Mouse (Mus musculus) kidney, adult 2 months (tissue): ENCODE data around the gene Klf13. TPM values are rescaled to one million over a fixed set of nuclear protein-coding genes. Genes with fewer than 3 reads are reported as not detected.

Experiments
- DNase-seq: peaks from one replicate; pipeline ENCODE4 v3.0.0; 2021
- H3K27ac ChIP-seq: fragments of 200-500 bp; 2 replicates; pipeline ENCODE4 v1.5.1; 2012; ENCODE audit warnings: low read depth, low read length, control low read depth, inconsistent platforms; ENCODE audit not compliant: insufficient read depth
- H3K27me3 ChIP-seq: fragments of 200-500 bp; replicated peaks from 2 replicates; pipeline ENCODE4 v1.6.1; 2012; ENCODE audit warnings: mild to moderate bottlenecking, moderate library complexity, low read length, inconsistent platforms; ENCODE audit not compliant: control insufficient read depth, insufficient read depth
- H3K36me3 ChIP-seq: fragments of 200-500 bp; 2 replicates; pipeline ENCODE4 v1.6.1; 2012; ENCODE audit warnings: mild to moderate bottlenecking, moderate library complexity, low read length, inconsistent platforms; ENCODE audit not compliant: control insufficient read depth, insufficient read depth
- H3K4me1 ChIP-seq: fragments of 200-500 bp; 2 replicates; pipeline ENCODE4 v1.6.1; 2011; ENCODE audit warnings: low read length; ENCODE audit not compliant: control insufficient read depth, insufficient read depth
- H3K4me3 ChIP-seq: fragments of 200-500 bp; 2 replicates; pipeline ENCODE4 v1.5.1; 2011; ENCODE audit warnings: mild to moderate bottlenecking, low read depth, low read length, control low read depth; ENCODE audit not compliant: insufficient read depth
- CTCF ChIP-seq: fragments of 200-500 bp; conservative IDR thresholded peaks from 2 replicates; pipeline ENCODE4 v1.5.1; 2011; ENCODE audit warnings: low read depth, mild to moderate bottlenecking, control low read depth, low read length, moderate library complexity, mixed read lengths; ENCODE audit not compliant: insufficient read depth, insufficient read length
- POLR2A ChIP-seq: fragments of 200-500 bp; IDR thresholded peaks from one replicate; pipeline ENCODE4 v1.6.1; 2011; ENCODE audit warnings: low read depth, low read length, control low read depth
- WGBS: fragments of 180-500 bp; shearing (Covaris S2); methylation state at CpG from one replicate; pipeline ENCODE4 v1.1.7; 2018; 5-methylcytosine and 5-hydroxymethylcytosine counted together
- polyA plus RNA-seq: library from polyadenylated mRNA; depleted of rRNA; stranded (reverse); fragments of >200 nt; gene quantifications from 2 replicates; pipeline ENCODE4 v1.2.3, GENCODE M21; 2012

The Klf13 gene
- polyA plus RNA-seq, 1 experiment: 31.2 TPM

DNA sequence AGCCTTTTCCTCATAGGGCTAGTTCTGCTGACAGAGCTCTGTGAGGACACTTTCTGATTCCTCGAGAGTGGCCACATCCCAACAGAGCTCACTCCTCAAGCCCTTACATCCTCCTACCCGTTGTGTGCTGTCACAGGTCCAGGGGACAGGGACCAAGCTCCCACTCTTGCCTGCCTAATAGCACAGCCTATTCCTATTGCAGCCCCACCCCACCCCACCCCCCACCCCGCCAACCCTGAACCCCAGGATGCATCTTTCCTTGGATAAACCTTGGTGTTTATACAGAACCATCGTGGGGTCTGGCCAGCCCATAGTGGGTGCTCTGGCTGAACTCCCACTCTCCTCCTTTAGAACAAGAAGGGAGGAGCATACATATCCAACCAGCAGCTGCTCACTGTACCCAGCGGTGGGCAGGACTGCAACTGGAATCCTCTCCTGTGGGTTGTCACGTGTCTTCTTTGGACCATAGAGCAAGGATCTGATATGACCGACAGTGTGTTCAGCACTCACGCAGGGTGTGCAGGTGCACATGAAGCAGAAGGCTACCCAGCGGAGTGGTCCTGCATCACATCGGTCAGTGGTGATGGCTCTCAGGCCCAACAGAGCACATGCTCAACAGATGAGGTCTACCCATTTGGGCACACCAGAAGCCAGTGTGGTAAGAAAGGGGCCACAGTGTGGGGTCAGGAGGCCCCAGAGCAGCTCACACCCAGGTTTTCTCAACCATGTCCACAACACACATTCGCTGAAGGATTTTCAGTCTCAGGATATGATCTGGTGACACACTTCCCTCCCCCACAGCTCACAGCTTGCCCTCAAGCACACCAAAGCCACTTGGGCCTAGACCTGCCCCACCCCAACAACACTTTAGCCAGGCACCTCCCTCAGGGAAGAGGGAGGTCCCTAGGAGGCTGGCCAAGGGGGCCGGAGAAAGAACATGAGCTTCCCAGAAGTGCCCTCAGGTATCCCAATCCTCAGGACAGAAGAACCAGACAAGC is 19.6 kb downstream of the Klf13 start:
- no peak overlapping the region for H3K4me3 ChIP-seq
- no peak for TF ChIP-seq CTCF
- TF ChIP-seq POLR2A: no peak
- peak; percentile 66 for DNase-seq
- H3K27me3 ChIP-seq: no peaks in the 10 kb centered on the region
- H3K4me1 ChIP-seq: peaks cover 78% of the 10 kb centered on the region
- no peaks in the 10 kb centered on the region for H3K36me3 ChIP-seq
- 59% methylated on average over 12 of the region's 12 CpGs for WGBS
- peak overlapping the region; percentile 91 for H3K27ac ChIP-seq

- Histone ChIP-seq H3K4me3 (no peak overlapping the region), H3K27ac (peak overlapping the region; percentile 91), H3K4me1 (peaks cover 83% of the 10 kb centered on the region), H3K27me3 (no peaks in the 10 kb centered on the region), H3K36me3 (no peaks in the 10 kb centered on the region)
- no peak for TF ChIP-seq CTCF
- no peak for TF ChIP-seq POLR2A
- DNase-seq: peak; percentile 97
- WGBS: 9% methylated on average over 6 of the region's 6 CpGs
Observed at GRCm38 (mm10) chr7:63917693-63918092, 21.0 kb downstream of the Klf13 start.

DNA sequence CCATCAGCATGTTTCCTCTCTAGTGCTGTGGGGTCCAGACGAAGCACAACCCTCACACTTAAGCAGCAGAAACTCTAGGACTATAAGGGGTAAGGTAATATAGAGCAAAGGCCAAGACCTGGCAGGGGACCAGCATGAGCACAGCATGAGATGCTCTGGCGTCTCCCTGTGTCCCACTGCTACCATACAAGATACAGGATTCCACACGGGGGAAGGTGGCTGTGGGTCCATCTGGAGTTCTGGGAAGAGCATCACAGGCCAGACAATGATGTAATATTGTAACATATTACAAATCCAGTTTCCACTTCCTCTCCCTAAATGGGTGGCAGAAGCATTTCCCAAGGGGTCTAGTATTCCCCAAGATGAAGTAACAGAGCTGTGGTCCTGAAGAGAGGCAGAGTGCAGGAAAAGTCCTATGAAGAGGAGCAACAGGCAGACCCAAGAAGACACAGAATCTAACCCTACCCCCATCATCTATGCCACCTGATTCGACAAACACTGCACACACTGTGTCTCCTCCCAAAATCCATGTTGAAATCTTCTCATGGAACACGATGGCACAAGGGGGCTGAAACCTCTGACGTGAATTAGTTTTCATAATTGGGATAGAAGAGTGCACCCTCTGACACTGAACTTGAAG is 22.3 kb downstream of the Klf13 start, which contains the start of gene E030018B13Rik:
TSS of gene E030018B13Rik (plus strand) at position 590 of the 640 bp plus-strand sequence.
- Histone ChIP-seq H3K36me3 (no peaks in the 10 kb centered on the region), H3K27me3 (no peaks in the 10 kb centered on the region), H3K4me1 (peaks cover 86% of the 10 kb centered on the region), H3K4me3 (no peak within 1 kb of the TSS), H3K27ac (peak within 1 kb of the TSS; percentile 85)
- TF ChIP-seq CTCF (no peak), POLR2A (no peak)
- WGBS: 80% methylated on average over 6 of the region's 6 CpGs
- DNase-seq: no peak

DNA sequence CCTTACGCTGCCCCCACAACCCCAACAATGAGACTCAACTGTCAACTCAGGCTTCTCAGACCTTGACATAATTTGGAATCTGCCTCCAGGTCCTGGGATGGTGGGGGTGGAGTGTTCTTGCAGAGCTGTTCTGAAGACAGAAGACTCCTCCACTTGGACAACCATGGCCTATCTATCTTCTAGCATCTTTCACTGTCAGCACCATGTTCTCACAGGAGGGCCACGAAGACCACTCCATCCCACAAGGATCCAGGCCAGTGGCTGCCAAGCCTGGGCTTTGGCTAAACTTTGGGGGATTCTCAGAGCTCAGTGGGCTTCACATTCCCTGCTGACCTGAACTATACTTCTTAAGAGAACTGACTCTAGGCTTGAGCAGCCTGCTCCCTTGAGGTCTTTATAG is 23.8 kb downstream of the Klf13 start:
- H3K4me1 ChIP-seq: peaks cover 94% of the 10 kb centered on the region

GRCm38 (mm10) chr7:63913724-63914692 is 24.7 kb downstream of the Klf13 start:
- Histone ChIP-seq H3K27me3 (no peaks in the 10 kb centered on the region), H3K4me3 (no peak overlapping the region), H3K36me3 (no peaks in the 10 kb centered on the region), H3K27ac (peak overlapping the region; percentile 96), H3K4me1 (peaks cover 87% of the 10 kb centered on the region)
- WGBS: 32% methylated on average over 10 of the region's 10 CpGs
- peak; percentile 76 for DNase-seq
- TF ChIP-seq POLR2A (no peak), CTCF (no peak)

More for the DNA sequence above, 23.8 kb downstream of the Klf13 start:
- TF ChIP-seq POLR2A: no peak
- no peak for TF ChIP-seq CTCF
- no peaks in the 10 kb centered on the region for H3K36me3 ChIP-seq
- H3K27me3 ChIP-seq: no peaks in the 10 kb centered on the region
- DNase-seq: no peak
- no peak overlapping the region for H3K4me3 ChIP-seq
- WGBS: 89% methylated on average over 2 of the region's 2 CpGs
- H3K27ac ChIP-seq: peak overlapping the region; percentile 96

DNA sequence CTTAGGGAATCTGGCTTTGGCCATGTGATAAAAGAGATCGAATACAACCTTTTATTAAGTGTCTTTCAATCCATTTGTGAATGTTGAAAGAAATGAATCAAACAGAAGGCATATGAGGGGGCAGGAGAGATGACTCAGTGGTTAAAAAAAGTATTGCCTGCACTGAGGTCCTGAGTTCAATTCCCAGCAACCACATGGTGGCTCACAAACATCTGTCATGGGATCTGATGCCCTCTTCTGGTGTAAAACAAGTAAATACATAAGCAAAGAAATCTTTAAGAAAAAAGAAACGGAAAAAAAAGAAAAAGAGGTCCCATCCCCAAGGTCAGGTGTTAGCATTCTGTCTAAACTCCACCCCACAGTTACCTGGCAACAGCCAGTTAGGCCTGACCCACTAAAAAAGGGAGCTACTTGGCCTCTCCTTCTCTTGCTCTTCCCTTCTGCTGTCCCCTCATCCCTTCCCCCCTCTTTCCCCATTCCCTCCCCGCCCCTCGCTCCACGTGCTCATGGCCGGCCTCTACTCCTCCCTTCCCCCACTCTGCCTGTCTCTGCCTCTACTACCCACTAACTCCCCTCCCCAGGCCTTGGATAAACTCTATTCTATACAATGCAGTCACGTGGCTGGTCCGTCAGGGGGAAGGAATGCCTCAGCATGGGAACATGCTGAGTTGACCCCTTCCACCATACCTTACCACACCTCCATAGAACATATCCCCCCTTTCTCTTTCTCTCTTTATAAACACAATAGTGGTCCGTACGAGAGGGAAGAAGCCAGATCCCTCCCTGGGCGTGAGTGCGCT is 25.6 kb downstream of the Klf13 start:
- Histone ChIP-seq H3K27ac (peak overlapping the region; percentile 96), H3K4me1 (peaks cover 86% of the 10 kb centered on the region)

More for the DNA sequence above, 25.6 kb downstream of the Klf13 start:
- 59% methylated on average over 12 of the region's 12 CpGs for WGBS
- H3K36me3 ChIP-seq: no peaks in the 10 kb centered on the region
- H3K27me3 ChIP-seq: no peaks in the 10 kb centered on the region
- H3K4me3 ChIP-seq: no peak overlapping the region
- TF ChIP-seq POLR2A: no peak
- TF ChIP-seq CTCF: no peak
- DNase-seq: no peak
